14 mouse cellular contexts compared by ENCODE assay signal in the genomic region with DNA sequence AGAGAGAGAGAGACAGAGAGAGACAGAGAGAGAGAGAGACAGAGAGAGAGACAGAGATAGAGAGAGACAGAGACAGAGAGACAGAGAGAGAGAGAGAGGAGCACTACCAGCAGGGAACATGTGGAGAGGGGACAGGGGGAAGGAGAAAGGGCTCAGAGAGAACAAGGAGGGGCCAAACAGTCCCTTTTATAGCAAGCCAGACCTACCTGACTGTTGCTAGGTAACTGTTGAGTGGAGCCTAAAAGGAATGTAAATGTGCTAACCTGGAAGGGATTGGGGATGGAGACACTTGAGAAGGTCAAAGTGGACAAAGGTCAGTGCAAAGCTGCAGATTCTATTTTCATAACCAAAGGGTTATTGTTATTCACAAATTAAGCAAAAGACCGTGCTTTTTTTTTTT. TPM values are rescaled to one million over a fixed set of nuclear protein-coding genes. Genes with fewer than 3 reads are reported as not detected.
DNase-seq lines count a peak whose midpoint lies in the region; ATAC-seq and TF ChIP-seq lines count a peak whose summit lies in the region.
"Had no signal": no experiment of that assay in that cellular context is flagged by ENCODE, and none has a peak within 500 bp of the region (broad histone marks: within the 10 kb centered on the region; RNA-seq: fewer than 3 reads in every experiment).

No protein-coding gene starts in this region.

- no peak for TF ChIP-seq CTCF in ES-Bruce4 (IDR thresholded peaks at IDR 0.05; ENCODE audit: low read depth, low read length)

- no peak for ATAC-seq in limb, embryonic 15.5 days (ENCODE audit: insufficient number of reproducible peaks, low FRiP score, low TSS enrichment, low read depth)
- ATAC-seq in liver, embryonic 12.5 days: no peak

- H3K27ac ChIP-seq in heart, embryonic 10.5 days: no peak overlapping the region
- no peak overlapping the region for H3K27ac ChIP-seq in limb, embryonic 15.5 days
- H3K27ac ChIP-seq in limb, embryonic 10.5 days: no peak overlapping the region
- H3K27ac ChIP-seq in ES-Bruce4 (ENCODE audit: insufficient read depth, low read length): peak overlapping the region; percentile 100
- H3K27ac ChIP-seq in liver, embryonic 12.5 days: no peak overlapping the region

- H3K4me2 ChIP-seq in limb, embryonic 15.5 days: 0 out of 2 replicates have a peak overlapping the region, but pooled peaks have one; percentile 49
- peak overlapping the region; percentile 66 for H3K4me2 ChIP-seq in liver, embryonic 12.5 days

- WGBS in heart, embryonic 10.5 days: 60% methylated on average over 1 of the region's 1 CpGs
- 52% methylated on average over 1 of the region's 1 CpGs for WGBS in limb, embryonic 15.5 days
- 56% methylated on average over 1 of the region's 1 CpGs for WGBS in limb, embryonic 10.5 days
- 48% methylated on average over 1 of the region's 1 CpGs for WGBS in liver, embryonic 12.5 days (ENCODE audit: insufficient replicate concordance)

- no peak for TF ChIP-seq POLR2A in ES-Bruce4 (IDR thresholded peaks at IDR 0.05; ENCODE audit: insufficient read depth, low read length)

- H3K4me1 ChIP-seq in heart, embryonic 10.5 days: no peaks in the 10 kb centered on the region
- H3K4me1 ChIP-seq in limb, embryonic 15.5 days: peaks cover 4% of the 10 kb centered on the region; the same call in 1 of the 2 replicates
- peaks cover 6% of the 10 kb centered on the region; the same call in 1 of the 2 replicates for H3K4me1 ChIP-seq in limb, embryonic 10.5 days
- H3K4me1 ChIP-seq in ES-Bruce4 (ENCODE audit: control insufficient read depth, insufficient read depth, low read length): no peaks in the 10 kb centered on the region
- no peaks in the 10 kb centered on the region for H3K4me1 ChIP-seq in liver, embryonic 12.5 days

- H3K9me3 ChIP-seq in heart, embryonic 10.5 days: no peaks in the 10 kb centered on the region
- no peaks in the 10 kb centered on the region for H3K9me3 ChIP-seq in limb, embryonic 15.5 days
- H3K9me3 ChIP-seq in limb, embryonic 10.5 days (replicated peaks): no peaks in the 10 kb centered on the region
- no peaks in the 10 kb centered on the region for H3K9me3 ChIP-seq in ES-Bruce4 (replicated peaks; ENCODE audit: control insufficient read depth, insufficient read depth, low read length, poor library complexity, severe bottlenecking)
- no peaks in the 10 kb centered on the region for H3K9me3 ChIP-seq in liver, embryonic 12.5 days (replicated peaks)

- no peak for TF ChIP-seq EP300 in ES-Bruce4 (IDR thresholded peaks at IDR 0.05; ENCODE audit: insufficient read depth, low read depth, low read length)

- H3K27me3 ChIP-seq in heart, embryonic 10.5 days (ENCODE audit: insufficient read depth, poor library complexity, severe bottlenecking): no peaks in the 10 kb centered on the region
- no peaks in the 10 kb centered on the region for H3K27me3 ChIP-seq in limb, embryonic 15.5 days
- H3K27me3 ChIP-seq in limb, embryonic 10.5 days (ENCODE audit: low read depth, poor library complexity, severe bottlenecking): no peaks in the 10 kb centered on the region
- no peaks in the 10 kb centered on the region for H3K27me3 ChIP-seq in ES-Bruce4 (ENCODE audit: control insufficient read depth, insufficient read depth, low read length, poor library complexity, severe bottlenecking)
- no peaks in the 10 kb centered on the region for H3K27me3 ChIP-seq in liver, embryonic 12.5 days (replicated peaks)

- DNase-seq in heart, adult 11 months: peak; percentile 56
- no peak for DNase-seq in heart, embryonic 10.5 days (ENCODE audit: low spot score)
- no peak for DNase-seq in limb, embryonic 10.5 days (ENCODE audit: low spot score)
- DNase-seq in cerebellum, adult 11-12 months: no peak
- no peak for DNase-seq in urinary bladder, adult 18-20 months (ENCODE audit: low spot score in 2 of 2)
- DNase-seq: cerebellum, postnatal 25 days had no signal

- H3K36me3 ChIP-seq in heart, embryonic 10.5 days: no peaks in the 10 kb centered on the region
- no peaks in the 10 kb centered on the region for H3K36me3 ChIP-seq in limb, embryonic 15.5 days
- no peaks in the 10 kb centered on the region for H3K36me3 ChIP-seq in limb, embryonic 10.5 days
- no peaks in the 10 kb centered on the region for H3K36me3 ChIP-seq in ES-Bruce4 (ENCODE audit: control insufficient read depth, insufficient read depth, low read length, poor library complexity, severe bottlenecking)
- no peaks in the 10 kb centered on the region for H3K36me3 ChIP-seq in liver, embryonic 12.5 days

- H3K9ac ChIP-seq in limb, embryonic 15.5 days: no peak overlapping the region
- no peak overlapping the region for H3K9ac ChIP-seq in ES-Bruce4 (ENCODE audit: low read depth, poor library complexity, severe bottlenecking)
- 0 out of 2 replicates have a peak overlapping the region, but pooled peaks have one; percentile 28 for H3K9ac ChIP-seq in liver, embryonic 12.5 days

- H3K4me3 ChIP-seq in heart, embryonic 10.5 days: no peak overlapping the region
- no peak overlapping the region for H3K4me3 ChIP-seq in limb, embryonic 15.5 days
- no peak overlapping the region for H3K4me3 ChIP-seq in limb, embryonic 10.5 days
- H3K4me3 ChIP-seq in ES-Bruce4 (ENCODE audit: low read depth, low read length): no peak overlapping the region
- H3K4me3 ChIP-seq in liver, embryonic 12.5 days: no peak overlapping the region

RNA-seq across cellular contexts. Expression of a gene that starts 0.6 kb away (rescaled TPM):
- polyA plus RNA-seq in heart, embryonic 10.5 days (2016; fragmentation: Nextera tagmentation; extraction: Ambion mirVana): 1.6 and 1.7 TPM in 2 replicates
- polyA plus RNA-seq in limb, embryonic 15.5 days (2015; fragmentation: Nextera tagmentation; extraction: Ambion mirVana): 1.8 and 1.9 TPM in 2 replicates
- polyA plus RNA-seq in limb, embryonic 10.5 days (2016; fragmentation: Nextera tagmentation; extraction: Ambion mirVana): 0.31 and 0.91 TPM in 2 replicates
- polyA plus RNA-seq in ES-Bruce4 (2011; ENCODE audit: insufficient read depth, insufficient read length, low read depth, missing spikeins): 10.6 and 11.6 TPM in 2 replicates
- 1.2 and 1.7 TPM in 2 replicates for polyA plus RNA-seq in liver, embryonic 12.5 days (2016; fragmentation: Nextera tagmentation; extraction: Ambion mirVana)
- polyA plus RNA-seq: C2C12 had no signal

RNA-seq across cellular contexts. Expression of a gene that starts 25.0 kb away (rescaled TPM):
- polyA plus RNA-seq in heart, embryonic 10.5 days (2016; fragmentation: Nextera tagmentation; extraction: Ambion mirVana): 9.8 and 12.3 TPM in 2 replicates
- 0.50 and 0.61 TPM in 2 replicates for polyA plus RNA-seq in limb, embryonic 15.5 days (2015; fragmentation: Nextera tagmentation; extraction: Ambion mirVana)
- polyA plus RNA-seq in limb, embryonic 10.5 days (2016; fragmentation: Nextera tagmentation; extraction: Ambion mirVana): 6.4 and 7.0 TPM in 2 replicates
- polyA plus RNA-seq in ES-Bruce4 (2011; ENCODE audit: insufficient read depth, insufficient read length, low read depth, missing spikeins): 119 and 128 TPM in 2 replicates
- 1.6 and 1.7 TPM in 2 replicates for polyA plus RNA-seq in liver, embryonic 12.5 days (2016; fragmentation: Nextera tagmentation; extraction: Ambion mirVana)

RNA-seq across cellular contexts. Expression of a gene that starts 44.3 kb away (rescaled TPM):
- polyA plus RNA-seq in heart, embryonic 10.5 days (2016; fragmentation: Nextera tagmentation; extraction: Ambion mirVana): 0.35 and 0.47 TPM in 2 replicates
- polyA plus RNA-seq in limb, embryonic 15.5 days (2015; fragmentation: Nextera tagmentation; extraction: Ambion mirVana): 0.26 and 0.37 TPM in 2 replicates
- polyA plus RNA-seq in limb, embryonic 10.5 days (2016; fragmentation: Nextera tagmentation; extraction: Ambion mirVana): not detected in 2 replicates
- polyA plus RNA-seq in ES-Bruce4 (2011; ENCODE audit: insufficient read depth, insufficient read length, low read depth, missing spikeins): 1.2 and 2.5 TPM in 2 replicates
- 0.33 and 0.38 TPM in 2 replicates for polyA plus RNA-seq in liver, embryonic 12.5 days (2016; fragmentation: Nextera tagmentation; extraction: Ambion mirVana)
- polyA plus RNA-seq: C2C12 had no signal

RNA-seq across cellular contexts. Expression of a gene that starts 47.8 kb away (rescaled TPM):
- polyA plus RNA-seq in heart, embryonic 10.5 days (2016; fragmentation: Nextera tagmentation; extraction: Ambion mirVana): not detected in 2 replicates
- polyA plus RNA-seq in limb, embryonic 15.5 days (2015; fragmentation: Nextera tagmentation; extraction: Ambion mirVana): not detected in 2 replicates
- polyA plus RNA-seq in limb, embryonic 10.5 days (2016; fragmentation: Nextera tagmentation; extraction: Ambion mirVana): not detected in 2 replicates
- polyA plus RNA-seq in ES-Bruce4 (2011; ENCODE audit: insufficient read depth, insufficient read length, low read depth, missing spikeins): not detected in 2 replicates
- polyA plus RNA-seq in liver, embryonic 12.5 days (2016; fragmentation: Nextera tagmentation; extraction: Ambion mirVana): not detected in 2 replicates
- polyA plus RNA-seq: C2C12; embryonic facial prominence, embryonic 11.5 days; gonadal fat pad, adult 2 months; hindbrain, embryonic 11.5 days; neural tube, embryonic 14.5 days had no signal
